Mouse (Mus musculus): ENCODE results near the gene Nr1i2. TPM values are rescaled to one million over a fixed set of nuclear protein-coding genes. Genes with fewer than 3 reads are reported as not detected.

Nr1i2 gene
- polyA plus RNA-seq, 1 experiment = 0.16 TPM

DNA sequence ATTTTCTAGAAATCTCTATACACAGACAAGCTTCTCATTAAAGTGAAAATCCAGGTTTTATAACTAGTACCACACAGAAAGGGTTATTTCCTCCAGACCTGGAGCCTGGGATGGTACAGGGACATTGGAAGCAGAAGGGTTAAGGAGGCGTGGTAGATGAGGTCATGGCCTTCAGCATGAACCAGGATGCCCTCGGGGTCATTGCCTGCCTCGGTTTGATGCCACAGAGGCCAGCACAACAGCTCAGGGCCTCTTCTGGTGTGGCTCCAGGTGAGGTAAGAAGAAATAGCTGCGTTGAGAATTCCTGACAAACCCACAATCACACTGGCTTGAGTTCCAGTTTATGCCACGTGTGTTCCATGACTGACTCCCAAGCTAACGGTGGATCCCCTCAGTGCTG is 5.8 kb downstream of the Nr1i2 start:
- Histone ChIP-seq H3K27ac (ENCODE audit: control insufficient read depth, insufficient read depth, low read length) (no peak overlapping the region), H3K27me3 (ENCODE audit: control insufficient read depth, insufficient read depth, low read length) (no peaks in the 10 kb centered on the region), H3K4me1 (replicated peaks; ENCODE audit: control insufficient read depth, insufficient read depth, low read length) (no peaks in the 10 kb centered on the region), H3K36me3 (ENCODE audit: control insufficient read depth, insufficient read depth, low read length) (no peaks in the 10 kb centered on the region), H3K4me3 (ENCODE audit: control insufficient read depth, insufficient read depth, low read length) (no peak overlapping the region)
- TF ChIP-seq POLR2A (IDR thresholded peaks at IDR 0.05; ENCODE audit: control insufficient read depth, extremely low read depth, insufficient read depth, low read length, poor library complexity) (no peak), CTCF (IDR thresholded peaks at IDR 0.05; ENCODE audit: borderline replicate concordance, control insufficient read depth, extremely low read depth, insufficient read depth, low read length, poor library complexity) (no peak)
- WGBS = 67% methylated on average over 6 of the region's 6 CpGs
- no peak for DNase-seq

GRCm38 (mm10) chr16:38287762-38288161 is 6.9 kb downstream of the Nr1i2 start:
- WGBS = 90% methylated on average over 3 of the region's 3 CpGs
- Histone ChIP-seq H3K4me3 (ENCODE audit: control insufficient read depth, insufficient read depth, low read length) (no peak overlapping the region), H3K36me3 (ENCODE audit: control insufficient read depth, insufficient read depth, low read length) (no peaks in the 10 kb centered on the region), H3K27me3 (ENCODE audit: control insufficient read depth, insufficient read depth, low read length) (no peaks in the 10 kb centered on the region), H3K4me1 (replicated peaks; ENCODE audit: control insufficient read depth, insufficient read depth, low read length) (no peaks in the 10 kb centered on the region), H3K27ac (ENCODE audit: control insufficient read depth, insufficient read depth, low read length) (no peak overlapping the region)
- DNase-seq = no peak
- no peak for TF ChIP-seq CTCF (IDR thresholded peaks at IDR 0.05; ENCODE audit: borderline replicate concordance, control insufficient read depth, extremely low read depth, insufficient read depth, low read length, poor library complexity)

DNA sequence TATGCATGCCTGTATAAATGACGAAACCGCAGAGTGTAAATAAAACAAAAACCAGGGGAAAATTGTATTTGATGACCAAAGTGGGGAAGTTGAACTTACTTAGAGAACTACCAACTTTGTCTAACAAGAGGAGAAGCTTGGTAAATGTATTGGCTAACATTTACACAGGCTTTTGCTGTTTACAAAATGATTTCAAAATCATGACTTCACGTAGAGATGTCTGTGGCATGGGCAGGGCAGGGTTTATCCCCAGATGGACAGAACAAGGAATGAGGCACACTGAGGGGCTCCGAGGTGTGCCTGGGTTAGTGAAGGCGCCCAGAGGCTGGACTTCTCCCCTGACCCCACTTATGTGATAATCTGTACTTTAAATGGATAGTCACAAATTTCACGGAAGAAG is 7.3 kb downstream of the Nr1i2 start:
- H3K4me1 ChIP-seq (replicated peaks; ENCODE audit: control insufficient read depth, insufficient read depth, low read length) = no peaks in the 10 kb centered on the region
- TF ChIP-seq POLR2A (IDR thresholded peaks at IDR 0.05; ENCODE audit: control insufficient read depth, extremely low read depth, insufficient read depth, low read length, poor library complexity) (no peak), CTCF (IDR thresholded peaks at IDR 0.05; ENCODE audit: borderline replicate concordance, control insufficient read depth, extremely low read depth, insufficient read depth, low read length, poor library complexity) (no peak)
- WGBS = 94% methylated on average over 6 of the region's 6 CpGs

DNA sequence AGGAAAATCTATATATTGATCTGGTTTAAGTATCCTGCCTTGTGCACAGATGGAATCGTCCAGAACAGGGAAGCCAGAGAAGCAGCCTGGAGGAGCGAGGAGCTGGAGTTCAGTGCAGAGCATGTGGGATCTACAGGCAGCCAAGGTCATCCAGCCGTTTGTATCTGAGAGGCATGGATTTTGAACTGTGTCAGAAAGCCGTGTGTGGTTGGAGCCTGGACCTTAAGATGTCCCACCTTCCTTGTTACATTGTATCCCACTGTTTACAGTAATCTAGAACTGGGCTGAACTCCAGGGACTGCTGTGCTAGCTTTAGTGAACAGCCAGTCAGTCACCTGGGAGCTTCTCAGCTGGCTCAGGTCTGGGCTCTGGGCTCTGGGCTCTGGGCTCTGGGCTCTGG is 8.1 kb downstream of the Nr1i2 start:
- 83% methylated on average over 4 of the region's 4 CpGs for WGBS
- TF ChIP-seq CTCF (IDR thresholded peaks at IDR 0.05; ENCODE audit: borderline replicate concordance, control insufficient read depth, extremely low read depth, insufficient read depth, low read length, poor library complexity) (no peak), POLR2A (IDR thresholded peaks at IDR 0.05; ENCODE audit: control insufficient read depth, extremely low read depth, insufficient read depth, low read length, poor library complexity) (no peak)
- no peaks in the 10 kb centered on the region for H3K4me1 ChIP-seq (replicated peaks; ENCODE audit: control insufficient read depth, insufficient read depth, low read length)
- H3K27me3 ChIP-seq (ENCODE audit: control insufficient read depth, insufficient read depth, low read length) = no peaks in the 10 kb centered on the region
- no peaks in the 10 kb centered on the region for H3K36me3 ChIP-seq (ENCODE audit: control insufficient read depth, insufficient read depth, low read length)
- no peak overlapping the region for H3K4me3 ChIP-seq (ENCODE audit: control insufficient read depth, insufficient read depth, low read length)
- no peak for DNase-seq
- H3K27ac ChIP-seq (ENCODE audit: control insufficient read depth, insufficient read depth, low read length) = no peak overlapping the region

More for the DNA sequence above, 7.3 kb downstream of the Nr1i2 start:
- Histone ChIP-seq H3K4me3 (ENCODE audit: control insufficient read depth, insufficient read depth, low read length) (no peak overlapping the region), H3K27ac (ENCODE audit: control insufficient read depth, insufficient read depth, low read length) (no peak overlapping the region), H3K36me3 (ENCODE audit: control insufficient read depth, insufficient read depth, low read length) (no peaks in the 10 kb centered on the region), H3K27me3 (ENCODE audit: control insufficient read depth, insufficient read depth, low read length) (no peaks in the 10 kb centered on the region)
- DNase-seq = no peak

GRCm38 (mm10) chr16:38285801-38286200 is 8.8 kb downstream of the Nr1i2 start:
- DNase-seq = no peak
- Histone ChIP-seq H3K36me3 (ENCODE audit: control insufficient read depth, insufficient read depth, low read length) (no peaks in the 10 kb centered on the region), H3K4me3 (ENCODE audit: control insufficient read depth, insufficient read depth, low read length) (no peak overlapping the region), H3K27ac (ENCODE audit: control insufficient read depth, insufficient read depth, low read length) (no peak overlapping the region), H3K4me1 (replicated peaks; ENCODE audit: control insufficient read depth, insufficient read depth, low read length) (no peaks in the 10 kb centered on the region), H3K27me3 (ENCODE audit: control insufficient read depth, insufficient read depth, low read length) (no peaks in the 10 kb centered on the region)
- TF ChIP-seq POLR2A (IDR thresholded peaks at IDR 0.05; ENCODE audit: control insufficient read depth, extremely low read depth, insufficient read depth, low read length, poor library complexity) (no peak), CTCF (IDR thresholded peaks at IDR 0.05; ENCODE audit: borderline replicate concordance, control insufficient read depth, extremely low read depth, insufficient read depth, low read length, poor library complexity) (no peak)
- 92% methylated on average over 7 of the region's 7 CpGs for whole genome bisulfite sequencing

DNA sequence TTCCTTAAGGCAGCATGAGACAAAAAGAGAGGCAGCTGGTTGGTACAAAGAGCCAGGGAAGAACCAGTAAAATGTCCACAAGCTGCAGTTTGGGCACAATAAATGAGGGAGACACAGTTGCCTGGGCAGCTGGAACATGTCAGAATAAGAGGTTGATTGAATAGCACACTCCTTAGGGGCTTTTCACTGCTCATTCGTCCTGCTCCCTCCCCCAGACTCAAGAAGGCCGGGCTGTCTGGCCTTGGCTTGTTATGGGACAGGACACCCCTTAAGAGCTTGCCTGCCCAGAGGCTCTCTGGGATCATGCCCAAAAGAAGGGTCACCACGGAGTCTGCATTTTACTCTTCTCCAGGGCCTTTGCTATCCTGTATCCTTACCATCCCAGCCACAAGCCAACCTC is 11.3 kb downstream of the Nr1i2 start:
- WGBS = 83% methylated on average over 3 of the region's 3 CpGs
- H3K4me1 ChIP-seq (replicated peaks; ENCODE audit: control insufficient read depth, insufficient read depth, low read length) = no peaks in the 10 kb centered on the region
- no peak for TF ChIP-seq POLR2A (IDR thresholded peaks at IDR 0.05; ENCODE audit: control insufficient read depth, extremely low read depth, insufficient read depth, low read length, poor library complexity)
- TF ChIP-seq CTCF (IDR thresholded peaks at IDR 0.05; ENCODE audit: borderline replicate concordance, control insufficient read depth, extremely low read depth, insufficient read depth, low read length, poor library complexity) = no peak
- no peak for DNase-seq
- no peaks in the 10 kb centered on the region for H3K27me3 ChIP-seq (ENCODE audit: control insufficient read depth, insufficient read depth, low read length)
- no peak overlapping the region for H3K4me3 ChIP-seq (ENCODE audit: control insufficient read depth, insufficient read depth, low read length)
- no peaks in the 10 kb centered on the region for H3K36me3 ChIP-seq (ENCODE audit: control insufficient read depth, insufficient read depth, low read length)
- no peak overlapping the region for H3K27ac ChIP-seq (ENCODE audit: control insufficient read depth, insufficient read depth, low read length)

- 84% methylated on average over 7 of the region's 7 CpGs for WGBS
- Histone ChIP-seq H3K4me3 (ENCODE audit: control insufficient read depth, insufficient read depth, low read length) (no peak overlapping the region), H3K27me3 (ENCODE audit: control insufficient read depth, insufficient read depth, low read length) (no peaks in the 10 kb centered on the region), H3K27ac (ENCODE audit: control insufficient read depth, insufficient read depth, low read length) (no peak overlapping the region), H3K4me1 (replicated peaks; ENCODE audit: control insufficient read depth, insufficient read depth, low read length) (no peaks in the 10 kb centered on the region), H3K36me3 (ENCODE audit: control insufficient read depth, insufficient read depth, low read length) (no peaks in the 10 kb centered on the region)
- no peak for DNase-seq
- no peak for TF ChIP-seq CTCF (IDR thresholded peaks at IDR 0.05; ENCODE audit: borderline replicate concordance, control insufficient read depth, extremely low read depth, insufficient read depth, low read length, poor library complexity)
- no peak for TF ChIP-seq POLR2A (IDR thresholded peaks at IDR 0.05; ENCODE audit: control insufficient read depth, extremely low read depth, insufficient read depth, low read length, poor library complexity)
Observed at GRCm38 (mm10) chr16:38282559-38283160, 12.0 kb downstream of the Nr1i2 start.

All from thymus, adult 2 months (tissue).